Mouse (Mus musculus) frontal cortex, postnatal 36 days (tissue): ENCODE results near the gene Ssh2.
A peak's percentile ranks its signal among the peaks of the same experiment; 100 is the strongest.

Experiments
- DNase-seq, 2 experiments: peaks; one replicate each; pipeline ENCODE4 v3.0.0; 2022; ENCODE audit warnings: low spot score in 2 of 2

The Ssh2 gene

DNA sequence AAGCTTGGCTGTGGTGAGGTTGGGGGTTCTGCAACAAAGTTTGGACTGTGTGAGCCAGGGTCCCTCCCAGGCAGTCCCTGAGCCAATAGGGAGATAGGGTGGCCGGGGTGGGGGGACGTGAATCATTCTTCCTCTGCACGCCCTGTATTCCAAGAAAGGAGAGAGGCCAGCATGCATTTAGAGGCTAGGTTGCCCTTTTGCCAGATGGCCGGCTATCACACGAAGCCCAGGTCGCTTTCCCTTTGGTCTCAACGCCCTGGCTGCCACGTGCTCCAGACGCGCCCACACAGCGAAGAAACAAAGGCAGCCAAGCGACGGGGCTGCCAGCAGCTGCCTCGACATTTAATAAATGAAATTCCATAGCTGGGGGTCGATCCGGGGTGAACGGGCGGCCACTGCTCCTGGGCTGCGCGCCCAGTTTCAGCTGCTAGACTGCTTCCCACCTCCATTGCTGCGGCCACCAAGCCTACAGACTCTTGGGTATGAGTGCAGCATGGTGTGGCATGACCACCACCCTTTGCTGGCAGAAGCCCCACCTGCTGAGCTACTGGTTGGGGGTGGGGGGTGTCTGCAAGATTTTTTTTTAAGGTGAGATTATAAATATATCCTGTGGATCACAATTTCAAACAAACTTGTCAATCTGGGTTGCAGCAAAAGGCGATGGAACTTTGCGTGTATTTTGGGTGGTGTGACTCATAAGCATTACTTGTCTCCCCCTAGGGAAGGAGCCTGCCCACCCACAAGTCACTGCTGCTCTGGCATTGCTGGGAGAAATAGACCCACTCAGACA lies 275.6 kb downstream of the Ssh2 start:
- DNase-seq: peak; percentile 73 to 80

DNA sequence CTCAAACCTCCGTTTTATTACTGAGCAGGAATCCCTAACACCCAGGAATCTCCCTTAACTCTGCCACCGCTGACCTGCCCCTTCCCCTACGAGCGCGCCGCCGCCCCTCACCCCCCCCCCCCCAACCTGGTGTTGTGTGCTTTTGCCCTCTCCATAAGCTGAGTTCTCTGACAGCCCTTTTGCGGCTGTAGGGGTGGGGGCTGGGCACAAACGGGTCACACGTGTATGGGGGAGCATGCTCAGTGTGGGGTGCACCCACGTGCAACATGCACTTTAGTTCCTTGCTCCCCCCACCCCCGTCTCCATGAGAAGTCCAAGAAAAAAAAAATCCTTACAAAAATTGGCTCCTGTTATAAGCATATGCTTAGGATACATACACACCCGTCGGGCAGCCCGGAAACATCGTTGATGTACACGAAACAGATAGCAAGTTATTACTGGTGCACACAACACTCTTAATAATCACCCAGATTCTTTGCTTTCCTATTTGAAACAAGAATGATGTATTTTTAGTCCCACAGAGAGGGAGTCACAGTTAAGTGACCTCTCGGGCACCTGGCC lies 276.3 kb downstream of the Ssh2 start:
- DNase-seq: no peak

- DNase-seq: peak; percentile 88 to 91
Observed at GRCm38 (mm10) chr11:77492911-77493332, 276.8 kb downstream of the Ssh2 start.

DNA sequence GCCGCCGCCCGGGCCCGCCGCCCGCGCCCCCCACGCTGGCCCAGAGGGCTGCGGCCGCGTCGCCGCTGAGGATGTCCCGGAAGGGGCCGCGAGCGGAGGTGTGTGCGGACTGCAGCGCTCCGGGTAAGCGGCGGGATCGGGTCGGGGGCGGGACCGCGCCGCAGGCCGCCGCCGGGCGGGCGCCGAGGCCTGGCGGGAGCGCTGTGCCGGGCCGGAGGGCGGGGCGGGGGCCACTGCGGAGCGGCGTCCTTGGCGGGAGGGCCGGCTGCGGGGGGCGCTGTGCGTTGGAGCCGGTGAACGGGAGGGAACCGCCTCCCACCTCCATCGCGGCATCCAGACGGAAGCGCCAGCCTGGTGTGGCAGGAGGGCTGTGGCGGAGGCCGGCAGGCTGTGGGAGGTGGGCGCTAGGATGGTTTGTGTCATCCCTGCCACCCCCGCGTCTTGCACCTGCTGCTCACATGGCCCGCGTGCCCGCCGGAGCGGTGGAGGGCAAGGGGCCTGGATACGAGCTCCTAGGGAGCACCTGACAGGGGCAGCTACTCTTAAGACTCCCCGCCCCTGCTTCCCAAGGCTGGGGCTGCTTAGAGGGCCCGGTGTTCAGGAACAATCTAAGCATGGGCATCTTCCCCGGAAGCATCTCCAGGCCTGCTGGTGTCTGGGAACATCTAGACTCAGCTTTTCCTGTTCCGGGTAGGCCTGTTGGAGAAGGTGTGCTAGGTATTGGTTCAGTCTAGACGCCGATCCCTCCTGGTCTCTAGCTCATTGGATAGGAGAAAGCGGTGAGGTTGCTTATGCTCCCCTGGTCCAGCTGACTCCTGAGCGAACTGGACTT lies 277.6 kb downstream of the Ssh2 start, which contains the start of gene Git1:
Gene Git1, plus strand, starts transcription at position 51 of the 832 bp plus-strand sequence.
- peak; percentile 66 to 70 for DNase-seq

DNA sequence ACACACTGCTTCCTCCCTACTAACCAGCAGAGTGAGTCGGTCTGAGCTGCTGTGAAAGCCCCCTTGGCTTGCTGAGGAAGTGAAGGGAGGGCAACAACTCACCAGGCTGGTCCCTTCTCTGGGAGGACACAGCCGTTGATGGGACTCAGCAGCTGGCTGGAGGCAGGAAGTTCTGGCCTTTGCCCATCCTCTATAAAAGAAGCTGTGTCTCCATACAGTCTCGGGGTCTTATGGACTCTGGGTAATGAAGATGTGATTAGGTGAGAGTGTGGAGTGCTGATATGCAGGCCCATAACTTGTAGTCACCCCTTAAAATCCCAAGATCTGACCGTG lies 278.2 kb downstream of the Ssh2 start:
- DNase-seq: no peak

GRCm38 (mm10) chr11:77494782-77495181 lies 278.7 kb downstream of the Ssh2 start:
- DNase-seq: no peak

DNA sequence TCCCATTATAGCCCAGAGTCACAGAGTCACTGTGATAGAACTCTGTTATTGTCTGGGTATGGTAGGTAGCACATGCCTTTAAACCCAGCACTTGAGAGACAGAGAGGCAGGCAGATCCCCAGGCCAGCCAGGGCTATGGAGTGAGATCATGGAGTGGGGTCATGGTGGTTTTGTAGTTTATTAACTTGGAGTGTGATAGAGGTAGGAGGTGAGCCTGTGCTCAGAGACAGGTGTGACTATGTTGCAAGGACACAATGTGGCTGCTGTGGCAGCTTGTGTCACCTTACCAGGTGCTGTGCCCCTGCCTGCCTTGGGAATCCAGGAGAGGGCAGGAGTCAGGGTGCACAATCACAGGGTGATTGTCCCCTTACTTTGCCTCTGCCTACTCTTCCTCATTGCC lies 279.4 kb downstream of the Ssh2 start:
- no peak for DNase-seq

GRCm38 (mm10) chr11:77497341-77497756 lies 281.3 kb downstream of the Ssh2 start:
- DNase-seq: no peak

- DNase-seq: no peak
Observed at GRCm38 (mm10) chr11:77497851-77498250, 281.8 kb downstream of the Ssh2 start.

- DNase-seq: no peak
Observed at GRCm38 (mm10) chr11:77498261-77499139, 282.4 kb downstream of the Ssh2 start.

- DNase-seq: no peak
Observed at GRCm38 (mm10) chr11:77499354-77499753, 283.3 kb downstream of the Ssh2 start.

DNA sequence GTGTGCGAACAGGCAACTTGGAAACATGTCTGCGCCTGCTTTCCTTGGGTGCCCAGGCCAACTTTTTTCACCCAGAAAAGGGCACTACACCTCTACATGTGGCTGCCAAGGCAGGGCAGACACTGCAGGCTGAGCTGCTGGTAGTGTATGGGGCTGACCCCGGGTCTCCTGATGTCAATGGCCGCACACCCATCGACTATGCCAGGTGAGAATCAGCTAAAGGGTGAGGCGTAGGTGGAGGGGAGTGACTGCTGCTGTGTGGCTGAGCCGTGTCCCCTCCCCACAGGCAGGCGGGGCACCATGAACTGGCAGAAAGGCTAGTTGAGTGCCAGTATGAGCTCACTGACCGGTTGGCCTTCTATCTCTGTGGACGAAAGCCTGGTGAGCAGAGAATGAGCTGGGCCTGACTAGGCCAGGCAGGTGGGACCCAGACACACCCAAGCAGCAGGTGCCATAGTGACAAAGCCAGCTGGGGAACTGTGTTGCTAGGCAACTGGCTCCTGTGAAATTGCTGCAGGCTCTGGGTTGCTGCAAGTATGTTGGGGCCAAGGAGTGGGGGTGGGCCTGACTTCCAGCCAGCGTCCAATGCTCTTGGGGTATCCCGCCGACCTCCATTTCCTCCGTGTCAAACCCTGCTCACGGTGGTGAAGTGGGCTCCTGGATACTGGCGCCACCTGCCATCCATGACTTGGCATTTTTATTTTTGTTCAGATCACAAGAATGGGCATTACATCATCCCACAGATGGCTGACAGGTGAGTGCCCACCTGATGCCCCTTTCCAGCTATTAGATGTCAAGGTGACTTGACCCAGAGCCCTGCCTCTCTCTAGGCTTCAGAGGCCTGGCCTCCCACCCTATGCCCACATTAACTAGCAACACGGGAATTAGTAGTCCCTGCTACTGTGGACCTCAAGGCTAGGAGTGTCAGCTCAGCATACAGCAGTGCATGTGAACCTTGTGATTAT lies 284.6 kb downstream of the Ssh2 start:
- DNase-seq: peak in 1 of 2 experiments; percentile 74

DNA sequence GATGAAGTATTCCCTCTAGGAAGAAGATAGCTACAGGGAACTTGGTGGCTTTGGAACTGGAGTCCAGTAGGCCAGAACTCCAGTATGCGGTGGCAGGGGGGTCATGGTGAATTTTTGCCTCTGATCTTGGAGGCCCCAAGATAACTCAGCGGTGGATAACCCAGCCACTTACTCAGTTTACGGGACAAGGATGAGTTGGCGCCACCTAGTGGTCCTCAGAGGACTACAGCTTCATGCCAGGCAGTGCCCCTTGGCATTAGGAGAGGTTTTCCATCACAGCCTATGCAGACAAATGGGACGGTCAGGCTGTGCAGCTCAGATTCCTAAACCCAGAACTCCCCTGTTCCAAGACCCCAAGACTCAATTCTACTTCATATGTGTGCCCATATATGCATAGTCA lies 285.3 kb downstream of the Ssh2 start:
- peak in 1 of 2 experiments; percentile 84 for DNase-seq

- no peak for DNase-seq
Observed at GRCm38 (mm10) chr11:77501971-77502370, 285.9 kb downstream of the Ssh2 start.

DNA sequence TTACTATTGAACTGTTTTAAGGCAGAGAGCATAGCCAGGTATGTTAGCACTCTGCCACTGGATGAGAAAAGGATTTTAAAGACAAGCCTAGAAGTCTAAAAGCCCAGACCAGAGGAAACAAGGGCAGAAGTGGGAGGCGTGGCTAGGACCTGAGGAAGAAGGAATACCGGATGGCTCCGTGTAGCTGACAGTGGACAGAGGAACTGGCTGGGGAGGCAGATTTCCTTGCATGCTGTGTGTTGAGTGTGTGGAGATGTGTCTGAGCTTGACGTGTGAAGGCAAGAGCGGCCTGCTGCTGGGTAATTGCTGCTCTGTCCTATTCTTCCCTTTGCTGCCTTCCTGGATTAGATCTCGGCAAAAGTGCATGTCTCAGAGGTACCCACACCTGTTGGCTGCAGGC lies 286.4 kb downstream of the Ssh2 start:
- no peak for DNase-seq

GRCm38 (mm10) chr11:77503511-77503910 lies 287.4 kb downstream of the Ssh2 start:
- DNase-seq: no peak

DNA sequence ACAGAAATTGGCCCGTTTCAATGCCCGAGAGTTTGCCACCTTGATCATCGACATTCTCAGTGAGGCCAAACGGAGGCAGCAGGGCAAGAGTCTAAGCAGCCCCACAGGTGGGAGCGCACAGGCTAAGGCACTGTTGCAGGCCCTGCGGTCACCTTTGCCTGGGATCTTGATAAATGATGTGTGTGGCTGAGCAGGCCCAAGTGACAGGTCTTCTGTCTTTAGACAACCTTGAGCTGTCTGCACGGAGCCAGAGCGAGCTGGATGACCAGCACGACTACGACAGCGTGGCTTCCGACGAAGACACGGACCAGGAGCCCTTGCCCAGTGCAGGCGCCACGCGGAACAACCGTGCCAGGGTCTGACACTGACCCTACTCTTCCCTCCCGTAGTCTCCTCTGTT lies 288.3 kb downstream of the Ssh2 start:
- no peak for DNase-seq

- DNase-seq: no peak
Observed at GRCm38 (mm10) chr11:77505291-77505980, 289.3 kb downstream of the Ssh2 start.

DNA sequence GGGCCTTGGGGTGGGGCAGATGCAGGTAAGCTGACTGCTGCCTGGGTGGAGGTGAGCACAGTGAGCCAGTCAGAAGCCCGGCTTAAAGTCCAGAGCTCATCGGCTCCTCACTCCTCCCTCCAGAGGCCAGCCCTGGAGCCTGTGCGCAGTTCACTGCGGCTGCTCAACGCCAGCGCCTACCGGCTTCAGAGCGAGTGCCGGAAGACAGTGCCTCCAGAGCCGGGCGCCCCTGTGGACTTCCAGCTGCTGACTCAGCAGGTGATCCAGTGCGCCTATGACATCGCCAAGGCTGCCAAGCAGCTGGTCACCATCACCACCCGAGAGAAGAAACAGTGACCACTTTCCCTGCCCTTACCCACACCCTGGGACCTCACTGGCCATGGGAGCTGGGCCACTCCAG lies 290.2 kb downstream of the Ssh2 start:
- DNase-seq: no peak

- DNase-seq: no peak
Observed at GRCm38 (mm10) chr11:77506941-77507340, 290.9 kb downstream of the Ssh2 start.
